Mouse (Mus musculus): Measurements from ENCODE around the gene Zfp825. TPM values are rescaled to one million over a fixed set of nuclear protein-coding genes. Genes with fewer than 3 reads are reported as not detected.

Zfp825 gene
- total and polyA plus RNA-seq, 3 experiments: 0.48 to 22.9 (median 15.2) TPM

GRCm38 (mm10) chr13:74439895-74440294, 53.9 kb downstream of the Zfp825 start:
- no peak for TF ChIP-seq CTCF (IDR thresholded peaks at IDR 0.05; ENCODE audit: low read depth, low read length)
- TF ChIP-seq POLR2AphosphoS5 (IDR thresholded peaks at IDR 0.05; ENCODE audit: insufficient replicate concordance, low read depth, low read length): no peak
- no peak for TF ChIP-seq TAL1 (conservative IDR thresholded peaks at IDR 0.05; ENCODE audit: low read depth, low read length)
- TF ChIP-seq GATA2 (IDR thresholded peaks at IDR 0.05; ENCODE audit: borderline replicate concordance, low read depth, low read length): no peak
- no peak for TF ChIP-seq GATA1 (IDR thresholded peaks at IDR 0.05; ENCODE audit: borderline replicate concordance, low read length)
- Histone ChIP-seq H3K36me3 (replicated peaks) (no peaks in the 10 kb centered on the region), H3K4me3 (ENCODE audit: low read depth, low read length) (no peak overlapping the region), H3K9me3 (replicated peaks) (peaks cover 17% of the 10 kb centered on the region), H3K27me3 (ENCODE audit: insufficient read depth, low read length) (peaks cover 4% of the 10 kb centered on the region; the same call in 1 of the 2 replicates), H3K4me1 (ENCODE audit: insufficient read depth, low read depth, low read length) (no peaks in the 10 kb centered on the region)
- no peak for DNase-seq (ENCODE audit: low spot score)
- ATAC-seq (ENCODE audit: extremely low read depth, insufficient number of reproducible peaks, low FRiP score, poor library complexity, severe bottlenecking): no peak

Other genes with a start within 250 kb of the Zfp825 start
- not detected in 2 replicates for gene Ahrr, start 201.7 kb downstream of the Zfp825 start, total RNA-seq (2014; fragmentation: Nextera tagmentation)
- gene Ahrr, start 201.7 kb downstream of the Zfp825 start, total RNA-seq (2017): 0.11 and 0.17 TPM in 2 replicates
- gene Ahrr, start 201.7 kb downstream of the Zfp825 start, polyA plus RNA-seq (2012): not detected in 2 replicates
- gene Pdcd6, start 176.4 kb downstream of the Zfp825 start, total RNA-seq (2014; fragmentation: Nextera tagmentation): 43.5 and 49.6 TPM in 2 replicates
- gene Pdcd6, start 176.4 kb downstream of the Zfp825 start, total RNA-seq (2017): 169 and 170 TPM in 2 replicates
- 40.7 and 46.1 TPM in 2 replicates for gene Pdcd6, start 176.4 kb downstream of the Zfp825 start, polyA plus RNA-seq (2012)
- gene Sdha, start 143.7 kb downstream of the Zfp825 start, total RNA-seq (2014; fragmentation: Nextera tagmentation): 126 and 132 TPM in 2 replicates
- 219 and 260 TPM in 2 replicates for gene Sdha, start 143.7 kb downstream of the Zfp825 start, total RNA-seq (2017)
- gene Sdha, start 143.7 kb downstream of the Zfp825 start, polyA plus RNA-seq (2012): 45.0 and 58.9 TPM in 2 replicates
- gene Ccdc127, start 143.7 kb downstream of the Zfp825 start, total RNA-seq (2014; fragmentation: Nextera tagmentation): 81.4 and 83.9 TPM in 2 replicates
- 43.6 and 60.4 TPM in 2 replicates for gene Ccdc127, start 143.7 kb downstream of the Zfp825 start, total RNA-seq (2017)
- gene Ccdc127, start 143.7 kb downstream of the Zfp825 start, polyA plus RNA-seq (2012): 0.54 and 0.65 TPM in 2 replicates
- gene Lrrc14b, start 130.0 kb downstream of the Zfp825 start, total RNA-seq (2014; fragmentation: Nextera tagmentation): not detected in 2 replicates
- gene Lrrc14b, start 130.0 kb downstream of the Zfp825 start, total RNA-seq (2017): 0.17 TPM in 1 of 2 replicates, not detected in the other
- gene Lrrc14b, start 130.0 kb downstream of the Zfp825 start, polyA plus RNA-seq (2012): not detected in 2 replicates
- 0.15 and 0.53 TPM in 2 replicates for gene Zfp72, start 103.2 kb downstream of the Zfp825 start, total RNA-seq (2014; fragmentation: Nextera tagmentation)
- gene Zfp72, start 103.2 kb downstream of the Zfp825 start, total RNA-seq (2017): 0.46 and 1.4 TPM in 2 replicates
- gene Zfp72, start 103.2 kb downstream of the Zfp825 start, polyA plus RNA-seq (2012): 0.02 and 0.04 TPM in 2 replicates
- 42.8 and 47.3 TPM in 2 replicates for gene Ftl1-ps1, start 94.3 kb downstream of the Zfp825 start, total RNA-seq (2014; fragmentation: Nextera tagmentation)
- 88.3 and 102 TPM in 2 replicates for gene Ftl1-ps1, start 94.3 kb downstream of the Zfp825 start, total RNA-seq (2017)
- 16.0 and 25.7 TPM in 2 replicates for gene Ftl1-ps1, start 94.3 kb downstream of the Zfp825 start, polyA plus RNA-seq (2012)
- 22.2 and 37.8 TPM in 2 replicates for gene Erap1, start 145.6 kb upstream of the Zfp825 start, total RNA-seq (2014; fragmentation: Nextera tagmentation)
- 28.1 and 31.4 TPM in 2 replicates for gene Erap1, start 145.6 kb upstream of the Zfp825 start, total RNA-seq (2017)
- 0.55 and 0.78 TPM in 2 replicates for gene Erap1, start 145.6 kb upstream of the Zfp825 start, polyA plus RNA-seq (2012)